Mouse (Mus musculus) MEL (cell line): ENCODE measurements at regions not wholly inside any gene's neighbourhood (a gene's known extent, or its start where the extent isn't known, plus 50 kb on each side); places are given as distances from the start of the nearest gene placed in this dataset.

Experiments used
- E2F4 ChIP-seq: IDR thresholded peaks from 2 replicates; pipeline ENCODE4 v1.6.1; 2011; ENCODE audit warnings: low read depth, low read length, improper control_type of control experiment, borderline replicate concordance
- POLR2A ChIP-seq, 2 experiments: IDR thresholded peaks; 2 replicates each; pipeline ENCODE4 v1.6.1; 2011 to 2012; ENCODE audit warnings: low read length in 2 of 2, mild to moderate bottlenecking in 2 of 2, control low read depth in 1 of 2, improper control_type of control experiment in 1 of 2, low read depth in 1 of 2, moderate library complexity in 1 of 2; ENCODE audit not compliant: control insufficient read depth in 1 of 2, insufficient read depth in 1 of 2, poor library complexity in 1 of 2
- RAD21 ChIP-seq: IDR thresholded peaks from 2 replicates; pipeline ENCODE4 v1.6.1; 2011; ENCODE audit warnings: mild to moderate bottlenecking, low read depth, low read length, improper control_type of control experiment
- TBP ChIP-seq: IDR thresholded peaks from 2 replicates; pipeline ENCODE4 v1.8.0; 2011; ENCODE audit warnings: low read depth, low read length, improper control_type of control experiment
- UBTF ChIP-seq: IDR thresholded peaks from 2 replicates; pipeline ENCODE4 v1.6.1; 2012; ENCODE audit warnings: low read depth, mild to moderate bottlenecking, inconsistent platforms, low read length, improper control_type of control experiment, moderate library complexity, borderline replicate concordance; ENCODE audit not compliant: insufficient read depth
- ZC3H11A ChIP-seq: IDR thresholded peaks from 2 replicates; pipeline ENCODE4 v1.6.1; 2012; ENCODE audit warnings: low read depth, mild to moderate bottlenecking, inconsistent platforms, low read length, improper control_type of control experiment
- ZNF384 ChIP-seq: IDR thresholded peaks from 2 replicates; pipeline ENCODE4 v1.6.1; 2012; ENCODE audit warnings: low read depth, mild to moderate bottlenecking, inconsistent platforms, low read length, improper control_type of control experiment

DNA sequence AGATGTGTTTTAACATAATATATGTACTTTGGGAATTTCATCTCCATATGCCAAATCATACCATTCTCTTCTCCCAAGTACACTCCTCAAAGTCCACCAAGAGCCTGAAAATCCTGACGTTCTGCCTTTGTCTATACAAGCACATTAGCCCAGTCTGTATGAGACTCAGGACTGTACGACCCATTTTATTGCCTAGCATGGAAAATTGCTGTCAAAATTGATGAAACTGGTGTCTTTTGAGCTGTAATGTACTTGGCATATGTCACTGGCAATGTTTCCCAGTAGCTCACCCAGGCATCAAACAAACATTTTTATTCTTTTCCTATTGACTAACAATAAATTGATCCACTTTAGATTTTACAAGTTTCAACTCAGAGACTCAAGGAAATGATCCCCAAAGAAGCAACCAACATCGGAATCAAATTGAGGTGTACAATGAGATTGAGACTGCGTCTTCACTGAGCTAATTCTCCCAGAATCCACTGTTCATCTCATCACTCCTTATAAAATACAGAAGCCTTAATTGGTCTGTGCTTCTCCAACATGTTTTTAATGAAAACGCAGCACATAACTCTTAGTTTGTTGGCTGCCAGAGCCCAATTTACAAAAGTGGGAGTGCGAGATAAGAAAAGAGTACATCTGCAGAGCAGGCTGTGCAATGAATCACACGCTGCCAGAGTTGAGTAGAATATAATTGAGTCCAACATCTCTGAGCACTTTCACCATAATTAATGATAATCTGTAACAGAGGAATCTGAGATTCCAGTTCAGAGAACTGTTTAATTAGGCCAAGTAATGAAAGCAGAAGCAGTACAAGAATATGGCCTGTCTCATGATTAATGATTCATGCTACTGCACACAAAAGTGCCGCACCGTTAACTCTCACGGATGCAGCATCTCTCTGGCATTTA lies 821.5 kb downstream of the Kcnj3 start:
- TF ChIP-seq E2F4 (no peak), ZNF384 (no peak), POLR2A (IDR thresholded peaks at IDR 0.05; ENCODE audit: control insufficient read depth in 1 of 2, insufficient read depth in 1 of 2, low read depth in 1 of 2, low read length in 2 of 2, poor library complexity in 1 of 2) (no peak), RAD21 (no peak), ZC3H11A (no peak), TBP (no peak), UBTF (no peak)
